Mouse (Mus musculus): ENCODE measurements around the gene Ddi1. TPM values are rescaled to one million over a fixed set of nuclear protein-coding genes. Genes with fewer than 3 reads are reported as not detected.
A peak's percentile ranks its signal among the peaks of the same experiment; 100 is the strongest.
"Not testable (repeated sequence)": the region's sequence is repeated elsewhere in the genome, so short reads cannot be mapped to it uniquely, and the experiment has no call there.

Ddi1 gene
- polyA plus RNA-seq, 1 experiment from 2014 or later: 0.03 TPM

- no peaks in the 10 kb centered on the region for H3K36me3 ChIP-seq
- 73% methylated on average over 1 of the region's 1 CpGs for WGBS
- no peaks in the 10 kb centered on the region for H3K27me3 ChIP-seq (replicated peaks)
- no peak overlapping the region for H3K27ac ChIP-seq
- no peaks in the 10 kb centered on the region for H3K4me1 ChIP-seq
- no peak overlapping the region for H3K4me3 ChIP-seq
- no peak overlapping the region for H3K9ac ChIP-seq
- ATAC-seq (ENCODE audit: low FRiP score, low read depth): no peak
- no peaks in the 10 kb centered on the region for H3K9me3 ChIP-seq
- H3K4me2 ChIP-seq (replicated peaks): no peak overlapping the region
These were observed 19.3 kb downstream of the Ddi1 start for GRCm38 (mm10) chr9:6250320-6250719.

- H3K27ac ChIP-seq; H3K4me1 ChIP-seq; ATAC-seq (ENCODE audit: low FRiP score, low read depth); H3K4me2 ChIP-seq (replicated peaks); H3K36me3 ChIP-seq; H3K9me3 ChIP-seq; H3K9ac ChIP-seq; H3K27me3 ChIP-seq (replicated peaks); H3K4me3 ChIP-seq: not testable (repeated sequence)
- whole genome bisulfite sequencing: 94% methylated on average over 1 of the region's 1 CpGs
These were observed 33.7 kb downstream of the Ddi1 start for GRCm38 (mm10) chr9:6235982-6236381.

GRCm38 (mm10) chr9:6217505-6217904 is 52.1 kb downstream of the Ddi1 start:
- no peaks in the 10 kb centered on the region for H3K9me3 ChIP-seq
- H3K27me3 ChIP-seq (replicated peaks): no peaks in the 10 kb centered on the region
- WGBS: 46% methylated on average over 1 of the region's 1 CpGs
- H3K4me3 ChIP-seq: no peak overlapping the region
- H3K4me1 ChIP-seq: no peaks in the 10 kb centered on the region
- H3K4me2 ChIP-seq (replicated peaks): no peak overlapping the region
- no peaks in the 10 kb centered on the region for H3K36me3 ChIP-seq
- no peak overlapping the region for H3K9ac ChIP-seq
- ATAC-seq (ENCODE audit: low FRiP score, low read depth): peak; percentile 77; the same call in 1 of the 2 replicates
- no peak overlapping the region for H3K27ac ChIP-seq

- 74% methylated on average over 5 of the region's 5 CpGs for WGBS
- Histone ChIP-seq H3K9ac (no peak overlapping the region), H3K27me3 (replicated peaks) (no peaks in the 10 kb centered on the region), H3K27ac (no peak overlapping the region), H3K4me3 (no peak overlapping the region), H3K9me3 (no peaks in the 10 kb centered on the region), H3K36me3 (no peaks in the 10 kb centered on the region), H3K4me1 (no peaks in the 10 kb centered on the region), H3K4me2 (replicated peaks) (no peak overlapping the region)
- no peak for ATAC-seq (ENCODE audit: low FRiP score, low read depth)
These were observed 56.8 kb downstream of the Ddi1 start for GRCm38 (mm10) chr9:6212862-6213261.

Other genes with a start within 250 kb of the Ddi1 start
- gene Pdgfd, start 101.3 kb downstream of the Ddi1 start, polyA plus RNA-seq (2016; fragmentation: Nextera tagmentation; extraction: Ambion mirVana): 2.6 and 3.4 TPM in 2 replicates